ENCODE assay signal across 9 mouse cellular contexts in the genomic region with DNA sequence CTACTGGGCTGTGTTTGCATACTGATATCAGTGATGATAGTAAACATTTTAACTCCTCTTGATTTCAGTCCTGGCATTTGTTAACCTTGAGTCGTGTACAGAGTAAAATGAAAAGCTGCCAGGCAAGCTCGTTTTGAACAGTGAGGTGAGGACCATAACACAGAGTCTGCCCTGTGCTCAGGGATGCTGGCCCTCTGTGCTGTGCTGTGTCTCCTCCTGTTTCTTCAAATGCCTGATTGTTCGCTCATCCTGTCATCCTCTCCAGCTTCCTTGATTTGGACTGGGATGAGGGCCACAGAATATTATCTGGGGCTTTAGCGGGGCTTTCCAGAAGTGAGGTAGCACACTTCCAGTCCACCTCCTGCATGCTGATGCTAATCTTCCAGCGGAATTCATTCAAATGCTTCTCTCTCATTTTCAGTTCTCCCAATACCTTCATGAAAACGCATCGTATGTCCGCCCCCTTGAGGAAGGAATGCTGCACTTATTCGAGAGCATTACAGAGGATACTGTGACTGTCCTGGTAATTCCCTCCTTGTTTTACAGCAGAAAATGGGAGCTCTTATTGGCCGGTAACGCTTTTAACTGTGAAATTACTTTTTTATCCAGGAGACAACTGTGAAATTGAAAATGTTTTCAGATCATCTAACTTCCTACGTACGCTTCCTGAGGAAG. TPM values are rescaled to one million over a fixed set of nuclear protein-coding genes. Genes with fewer than 3 reads are reported as not detected.
DNase-seq lines count a peak whose midpoint lies in the region; ATAC-seq lines count a peak whose summit lies in the region.
"Had no signal": no experiment of that assay in that cellular context is flagged by ENCODE, and none has a peak within 500 bp of the region (broad histone marks: within the 10 kb centered on the region; RNA-seq: fewer than 3 reads in every experiment).

No protein-coding gene starts in this region.

- H3K9ac ChIP-seq in midbrain, embryonic 15.5 days, result no peak overlapping the region
- H3K9ac ChIP-seq: heart, embryonic 15.5 days had no signal

- ATAC-seq in frontal cortex, adult (ENCODE audit: low TSS enrichment), result peak; percentile 93
- peak; percentile 72 for ATAC-seq in midbrain, embryonic 15.5 days (replicated peaks)

- H3K27ac ChIP-seq in midbrain, embryonic 15.5 days, result 0 out of 2 replicates have a peak overlapping the region, but pooled peaks have one; percentile 40
- H3K27ac ChIP-seq: heart, embryonic 15.5 days had no signal

- peak; percentile 74 for DNase-seq in gastrocnemius, adult 18-20 months (ENCODE audit: low spot score)
- no peak for DNase-seq in gastrocnemius, postnatal 25 days
- peak; percentile 81 for DNase-seq in cerebellum, adult 9-10 months
- DNase-seq in hindlimb bud, embryonic 11.5 days (ENCODE audit: extremely low spot score, low read depth, low spot score), result peak; percentile 58
- peak; percentile 62 to 67 for DNase-seq in left cerebral cortex, adult 18-20 months (ENCODE audit: low spot score in 2 of 2)
- DNase-seq in testis, postnatal 10 days (ENCODE audit: low spot score), result peak; percentile 88

- no peak overlapping the region for H3K4me2 ChIP-seq in midbrain, embryonic 15.5 days
- H3K4me2 ChIP-seq: heart, embryonic 15.5 days had no signal

- no peaks in the 10 kb centered on the region for H3K27me3 ChIP-seq in midbrain, embryonic 15.5 days (replicated peaks)
- H3K27me3 ChIP-seq: heart, embryonic 15.5 days had no signal

- H3K4me1 ChIP-seq in midbrain, embryonic 15.5 days, result 0 out of 2 replicates have a peak, but pooled peaks cover 2% of the 10 kb centered on the region

- no peak overlapping the region for H3K4me3 ChIP-seq in midbrain, embryonic 15.5 days
- H3K4me3 ChIP-seq: heart, embryonic 15.5 days had no signal

- 29% methylated on average over 13 of the region's 13 CpGs for WGBS in midbrain, embryonic 15.5 days

- H3K9me3 ChIP-seq in midbrain, embryonic 15.5 days, result no peaks in the 10 kb centered on the region
- H3K9me3 ChIP-seq: heart, embryonic 15.5 days had no signal

- peaks cover 11% of the 10 kb centered on the region for H3K36me3 ChIP-seq in midbrain, embryonic 15.5 days (replicated peaks)

RNA-seq across cellular contexts. Expression of a gene that starts 28.4 kb away (rescaled TPM):
- total RNA-seq in gastrocnemius, adult 18-20 months (2021), result 1 to 10 TPM; 6.2 TPM
- 1 to 10 TPM; 4.9 to 5.1 TPM for total RNA-seq in gastrocnemius, postnatal 25 days (2021)
- 10 to 100 TPM; 76.6 to 80.7 TPM for total RNA-seq in left cerebral cortex, adult 18-20 months (2021)
- 38.3 and 38.5 TPM in 2 replicates for polyA plus RNA-seq in midbrain, embryonic 15.5 days (2015; fragmentation: Nextera tagmentation; extraction: Ambion mirVana)

RNA-seq across cellular contexts. Expression of a gene that starts 39.2 kb away (rescaled TPM):
- total RNA-seq in gastrocnemius, adult 18-20 months (2021), result 1 to 10 TPM; 5.1 to 6.2 TPM
- total RNA-seq in gastrocnemius, postnatal 25 days (2021), result 10 to 100 TPM in 1 of 2 experiments, 1 to 10 TPM in 1; 8.2 to 10.8 TPM
- 1 to 10 TPM; 5.6 to 6.2 TPM for total RNA-seq in left cerebral cortex, adult 18-20 months (2021)
- 2.1 and 2.2 TPM in 2 replicates for polyA plus RNA-seq in midbrain, embryonic 15.5 days (2015; fragmentation: Nextera tagmentation; extraction: Ambion mirVana)

Comparison
In these comparisons a context has a peak if more than half of its experiments do, and no peak if none do; other contexts are left out.
1. RNA of a gene that starts 28.4 kb away (total RNA-seq): 76.6 to 80.7 TPM in left cerebral cortex, adult 18-20 months; 6.2 TPM in gastrocnemius, adult 18-20 months and 4.9 to 5.1 TPM in gastrocnemius, postnatal 25 days; every median in the first group is over 10 times any median in the second.